Mouse (Mus musculus) liver, embryonic 12.5 days (tissue): Measurements from ENCODE around the gene Ankrd49. TPM values are rescaled to one million over a fixed set of nuclear protein-coding genes. Genes with fewer than 3 reads are reported as not detected.

Experiments used
- ATAC-seq: fragments of 200-750 bp; cut with Nextera tagmentation; 2 replicates; pipeline ENCODE4 v1.8.0; 2017; ENCODE audit warnings: moderate number of reproducible peaks, mild to moderate bottlenecking, moderate library complexity
- H3K27ac ChIP-seq: fragments of 300-500 bp; sonication (generic); 2 replicates; pipeline ENCODE4 v1.5.1; 2016; ENCODE audit warnings: mild to moderate bottlenecking
- H3K27me3 ChIP-seq: fragments of 300-500 bp; sonication (generic); replicated peaks from 2 replicates; pipeline ENCODE4 v1.6.1; 2016; ENCODE audit warnings: mild to moderate bottlenecking, moderate library complexity
- H3K36me3 ChIP-seq: fragments of 300-500 bp; sonication (generic); 2 replicates; pipeline ENCODE4 v1.6.1; 2016; ENCODE audit warnings: mild to moderate bottlenecking, moderate library complexity
- H3K4me1 ChIP-seq: fragments of 300-500 bp; sonication (generic); 2 replicates; pipeline ENCODE4 v1.6.1; 2016
- H3K4me2 ChIP-seq: fragments of 300-500 bp; sonication (generic); 2 replicates; pipeline ENCODE4 v1.6.1; 2016; ENCODE audit warnings: mild to moderate bottlenecking, moderate library complexity
- H3K4me3 ChIP-seq: fragments of 300-500 bp; sonication (generic); 2 replicates; pipeline ENCODE4 v1.5.1; 2016; ENCODE audit warnings: mild to moderate bottlenecking, moderate library complexity
- H3K9ac ChIP-seq: fragments of 300-500 bp; sonication (generic); 2 replicates; pipeline ENCODE4 v1.6.1; 2016; ENCODE audit warnings: mild to moderate bottlenecking, moderate library complexity
- H3K9me3 ChIP-seq: fragments of 300-500 bp; sonication (generic); replicated peaks from 2 replicates; pipeline ENCODE4 v1.6.1; 2016; ENCODE audit warnings: mild to moderate bottlenecking, moderate library complexity
- WGBS: fragments of 180-500 bp; shearing (Covaris S2); methylation state at CpG from one replicate; pipeline ENCODE4 v1.1.7; 2016; ENCODE audit not compliant: insufficient replicate concordance; 5-methylcytosine and 5-hydroxymethylcytosine counted together
- polyA plus RNA-seq: library from polyadenylated mRNA; unstranded; fragments of >200 nt; fragmentation: Nextera tagmentation; extraction: Ambion mirVana; gene quantifications from 2 replicates; pipeline ENCODE4 v1.2.1, GENCODE M21; 2016

The Ankrd49 gene
- 38.4 and 44.0 TPM in 2 replicates for polyA plus RNA-seq

- Histone ChIP-seq H3K27ac (peak within 1 kb of the TSS; percentile 91), H3K4me2 (peak within 1 kb of the TSS; percentile 86), H3K36me3 (peaks cover 64% of the 10 kb centered on the region), H3K27me3 (no peaks in the 10 kb centered on the region), H3K9me3 (no peaks in the 10 kb centered on the region), H3K4me3 (peak within 1 kb of the TSS; percentile 83), H3K4me1 (peaks cover 13% of the 10 kb centered on the region), H3K9ac (peak within 1 kb of the TSS; percentile 90)
- WGBS, result under 1% methylated on average over 62 of the region's 62 CpGs
- peak; percentile 98 for ATAC-seq
Observed at GRCm38 (mm10) chr9:14784039-14785002, at the start of gene Ankrd49, which contains the start of gene Mre11a. Ankrd49 (minus strand) TSS chr9:14784856. Mre11a (plus strand) TSS chr9:14784654.

- Histone ChIP-seq H3K27me3 (no peaks in the 10 kb centered on the region), H3K9ac (no peak overlapping the region), H3K4me2 (no peak overlapping the region), H3K9me3 (no peaks in the 10 kb centered on the region), H3K4me1 (no peaks in the 10 kb centered on the region), H3K4me3 (no peak overlapping the region), H3K36me3 (peaks cover 91% of the 10 kb centered on the region), H3K27ac (no peak overlapping the region)
- no peak for ATAC-seq
- WGBS, result 79% methylated on average over 5 of the region's 5 CpGs
Observed at GRCm38 (mm10) chr9:14832046-14832445, 47.4 kb upstream of the Ankrd49 start.

- Histone ChIP-seq H3K27me3 (no peaks in the 10 kb centered on the region), H3K4me2 (no peak overlapping the region), H3K27ac (no peak overlapping the region), H3K4me3 (no peak overlapping the region), H3K36me3 (peaks cover 89% of the 10 kb centered on the region), H3K9me3 (no peaks in the 10 kb centered on the region), H3K4me1 (no peaks in the 10 kb centered on the region), H3K9ac (no peak overlapping the region)
- ATAC-seq, result no peak
- 73% methylated on average over 2 of the region's 2 CpGs for WGBS
Observed at GRCm38 (mm10) chr9:14827875-14828274, 43.2 kb upstream of the Ankrd49 start.

- no peak overlapping the region for H3K4me2 ChIP-seq
- WGBS, result 84% methylated on average over 5 of the region's 5 CpGs
- no peak overlapping the region for H3K27ac ChIP-seq
- H3K36me3 ChIP-seq, result peaks cover 89% of the 10 kb centered on the region
- H3K27me3 ChIP-seq, result no peaks in the 10 kb centered on the region
- no peaks in the 10 kb centered on the region for H3K4me1 ChIP-seq
- H3K9ac ChIP-seq, result no peak overlapping the region
- H3K4me3 ChIP-seq, result no peak overlapping the region
- no peak for ATAC-seq
- no peaks in the 10 kb centered on the region for H3K9me3 ChIP-seq
Observed at GRCm38 (mm10) chr9:14824840-14825239, 40.2 kb upstream of the Ankrd49 start.

DNA sequence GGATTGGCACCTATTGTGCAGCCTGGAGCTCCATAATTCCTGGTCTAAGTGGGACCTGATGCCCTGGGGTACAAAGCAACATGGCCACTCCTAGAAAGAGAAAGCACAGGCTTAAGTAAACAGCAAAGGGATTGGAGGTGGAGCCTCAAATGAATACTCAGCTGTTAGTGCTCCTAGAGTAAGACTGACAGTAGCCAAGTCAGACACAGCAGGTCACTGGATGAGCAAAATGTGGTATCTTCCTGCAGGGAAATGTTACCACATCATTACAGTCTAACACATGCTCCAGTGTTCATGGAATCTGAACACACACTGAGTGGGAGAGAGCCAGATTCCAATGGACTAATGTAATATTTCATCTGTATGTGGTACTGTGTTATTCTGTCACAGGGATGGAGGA lies 36.7 kb upstream of the Ankrd49 start:
- Histone ChIP-seq H3K4me2 (no peak overlapping the region), H3K4me3 (no peak overlapping the region), H3K9ac (no peak overlapping the region), H3K27me3 (no peaks in the 10 kb centered on the region), H3K27ac (no peak overlapping the region), H3K4me1 (no peaks in the 10 kb centered on the region), H3K36me3 (peaks cover 93% of the 10 kb centered on the region), H3K9me3 (no peaks in the 10 kb centered on the region)
- ATAC-seq, result no peak

DNA sequence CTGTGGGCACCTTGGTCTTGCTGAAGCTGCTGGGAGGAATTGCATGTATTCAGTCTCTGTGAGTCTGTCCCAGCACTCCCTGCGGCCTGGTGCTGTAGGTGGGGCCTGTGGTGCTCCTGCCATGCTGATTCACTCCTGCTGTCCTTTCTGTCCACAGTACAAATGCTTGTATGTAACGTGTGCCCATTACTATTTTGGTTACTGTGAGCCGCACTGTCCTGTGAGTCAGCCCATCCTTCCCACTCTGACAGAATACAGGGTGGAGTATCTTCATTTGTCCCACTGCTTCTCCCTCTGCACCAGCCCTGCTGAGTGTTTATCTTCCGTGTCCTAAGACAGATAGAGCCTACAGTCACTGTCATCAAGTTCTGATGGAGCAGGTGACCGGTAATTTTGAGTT lies 25.5 kb upstream of the Ankrd49 start:
- WGBS, result 88% methylated on average over 5 of the region's 5 CpGs
- no peak overlapping the region for H3K4me3 ChIP-seq
- H3K4me1 ChIP-seq, result no peaks in the 10 kb centered on the region
- no peak overlapping the region for H3K9ac ChIP-seq
- no peaks in the 10 kb centered on the region for H3K9me3 ChIP-seq
- no peaks in the 10 kb centered on the region for H3K27me3 ChIP-seq
- no peak for ATAC-seq
- H3K36me3 ChIP-seq, result peaks cover 96% of the 10 kb centered on the region
- no peak overlapping the region for H3K4me2 ChIP-seq
- no peak overlapping the region for H3K27ac ChIP-seq

DNA sequence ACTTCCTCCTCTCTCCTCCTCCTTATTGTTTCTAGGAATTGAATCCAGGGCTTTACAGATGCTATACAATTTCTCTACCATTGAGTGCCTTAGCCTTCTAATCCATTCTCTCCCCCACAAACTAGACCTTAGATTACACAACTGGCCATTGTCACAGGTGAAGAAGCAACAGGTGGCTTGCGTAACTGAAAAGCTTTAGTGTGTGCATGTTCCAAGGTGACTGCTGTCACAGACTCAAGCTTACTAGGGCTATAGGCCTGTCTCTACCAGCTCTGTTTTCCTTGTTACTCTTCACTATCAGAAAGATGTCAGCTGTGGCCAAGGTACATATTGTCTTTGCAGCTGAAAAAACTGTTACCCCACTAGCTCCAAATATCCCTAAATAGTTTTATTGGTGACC lies 22.1 kb upstream of the Ankrd49 start:
- 91% methylated on average over 1 of the region's 1 CpGs for WGBS
- no peak overlapping the region for H3K27ac ChIP-seq
- no peaks in the 10 kb centered on the region for H3K27me3 ChIP-seq
- no peak overlapping the region for H3K9ac ChIP-seq
- no peak overlapping the region for H3K4me3 ChIP-seq
- peaks cover 95% of the 10 kb centered on the region for H3K36me3 ChIP-seq
- H3K4me1 ChIP-seq, result no peaks in the 10 kb centered on the region
- H3K4me2 ChIP-seq, result no peak overlapping the region
- no peak for ATAC-seq
- H3K9me3 ChIP-seq, result no peaks in the 10 kb centered on the region

DNA sequence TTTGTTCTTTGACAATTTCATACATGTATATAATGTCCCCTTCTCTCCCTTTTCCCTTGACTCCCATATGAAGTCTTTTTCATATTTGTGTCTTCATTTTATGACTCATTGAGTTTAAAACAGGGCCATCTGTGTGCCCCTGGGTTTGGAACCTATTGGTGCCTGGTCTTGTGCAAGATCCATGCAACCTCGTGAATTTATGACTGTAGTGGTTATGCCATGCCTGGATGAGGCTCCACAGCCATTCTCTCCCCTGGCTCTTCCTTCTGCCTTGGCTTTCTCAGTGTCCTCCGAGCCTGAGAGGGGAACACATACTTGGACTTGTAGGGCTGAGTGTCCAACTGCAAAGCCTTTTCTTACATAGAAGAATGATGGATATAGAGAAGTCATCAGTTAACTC lies 21.1 kb upstream of the Ankrd49 start:
- no peak overlapping the region for H3K9ac ChIP-seq
- no peak for ATAC-seq
- WGBS, result 91% methylated on average over 2 of the region's 2 CpGs
- H3K4me1 ChIP-seq, result no peaks in the 10 kb centered on the region
- no peak overlapping the region for H3K4me2 ChIP-seq
- no peaks in the 10 kb centered on the region for H3K27me3 ChIP-seq
- H3K9me3 ChIP-seq, result no peaks in the 10 kb centered on the region
- no peak overlapping the region for H3K4me3 ChIP-seq
- H3K36me3 ChIP-seq, result peaks cover 95% of the 10 kb centered on the region
- H3K27ac ChIP-seq, result no peak overlapping the region

- H3K4me2 ChIP-seq, result no peak overlapping the region
- peaks cover 65% of the 10 kb centered on the region for H3K36me3 ChIP-seq
- H3K9ac ChIP-seq, result no peak overlapping the region
- H3K27ac ChIP-seq, result no peak overlapping the region
- no peaks in the 10 kb centered on the region for H3K9me3 ChIP-seq
- WGBS, result 85% methylated on average over 6 of the region's 6 CpGs
- no peak overlapping the region for H3K4me3 ChIP-seq
- H3K4me1 ChIP-seq, result peaks cover 13% of the 10 kb centered on the region
- H3K27me3 ChIP-seq, result no peaks in the 10 kb centered on the region
- no peak for ATAC-seq
Observed at GRCm38 (mm10) chr9:14787356-14787755, 2.7 kb upstream of the Ankrd49 start.

DNA sequence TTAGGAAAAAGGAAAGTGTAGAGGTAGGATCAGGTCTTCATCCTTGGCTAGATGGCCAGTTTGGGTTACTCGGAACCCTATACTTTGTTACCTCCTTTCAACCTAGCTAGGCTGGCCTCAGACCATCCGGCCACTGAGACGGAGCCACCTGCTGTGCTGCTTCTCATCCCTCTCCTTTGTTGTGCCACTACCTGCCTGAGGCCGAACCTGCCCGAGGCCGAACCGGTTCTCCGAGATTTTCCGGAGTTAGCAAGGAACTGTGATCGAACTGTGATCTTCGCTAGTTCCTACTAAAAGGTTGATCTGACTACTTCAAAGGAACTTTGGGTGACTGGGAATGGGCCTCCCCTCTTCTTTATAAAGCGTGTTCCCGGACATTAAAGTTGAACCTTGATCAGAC lies 6.3 kb downstream of the Ankrd49 start:
- Histone ChIP-seq H3K4me3 (no peak overlapping the region), H3K4me2 (no peak overlapping the region), H3K27ac (no peak overlapping the region), H3K27me3 (no peaks in the 10 kb centered on the region), H3K4me1 (no peaks in the 10 kb centered on the region; the same call in 1 of the 2 replicates), H3K9ac (no peak overlapping the region), H3K36me3 (peaks cover 33% of the 10 kb centered on the region), H3K9me3 (no peaks in the 10 kb centered on the region)
- WGBS, result 54% methylated on average over 13 of the region's 13 CpGs
- ATAC-seq, result no peak

- Histone ChIP-seq H3K4me3 (no peak overlapping the region), H3K27me3 (peaks cover 28% of the 10 kb centered on the region), H3K27ac (no peak overlapping the region), H3K4me1 (no peaks in the 10 kb centered on the region), H3K9ac (no peak overlapping the region), H3K36me3 (no peaks in the 10 kb centered on the region), H3K9me3 (no peaks in the 10 kb centered on the region), H3K4me2 (no peak overlapping the region)
- 41% methylated on average over 2 of the region's 2 CpGs for WGBS
- ATAC-seq, result no peak
Observed at GRCm38 (mm10) chr9:14773813-14774212, 10.8 kb downstream of the Ankrd49 start.

DNA sequence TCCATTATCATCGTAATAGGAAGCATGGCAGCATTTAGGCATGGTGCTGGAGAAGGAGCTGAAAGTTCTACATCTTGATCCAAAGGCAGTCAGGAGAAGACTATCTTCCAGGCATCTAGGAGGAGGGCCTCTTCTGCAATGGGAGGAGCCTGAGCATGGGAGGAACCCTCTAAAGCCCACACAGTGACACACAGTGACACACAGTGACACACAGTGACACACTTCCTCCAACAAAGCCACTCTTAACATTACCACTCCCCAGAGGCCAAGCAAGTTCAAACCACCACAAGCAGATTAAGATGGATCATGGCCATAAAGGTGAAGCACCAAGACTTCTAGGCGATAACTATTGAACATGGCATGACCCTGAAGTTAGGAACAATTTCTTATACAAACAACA lies 12.6 kb downstream of the Ankrd49 start:
- Histone ChIP-seq H3K27me3 (peaks cover 42% of the 10 kb centered on the region), H3K9ac (no peak overlapping the region), H3K9me3 (no peaks in the 10 kb centered on the region), H3K4me2 (no peak overlapping the region), H3K4me1 (no peaks in the 10 kb centered on the region), H3K36me3 (no peaks in the 10 kb centered on the region), H3K27ac (no peak overlapping the region), H3K4me3 (no peak overlapping the region)
- no peak for ATAC-seq
- WGBS, result 72% methylated on average over 2 of the region's 2 CpGs
